Mouse (Mus musculus) olfactory bulb, adult 2 months (tissue): ENCODE data around the gene Pde4b.

Experiments used
- CTCF ChIP-seq: fragments of 200-500 bp; IDR thresholded peaks from 2 replicates; pipeline ENCODE4 v1.5.1; 2012; ENCODE audit warnings: low read depth, mild to moderate bottlenecking, low read length, moderate library complexity; ENCODE audit not compliant: insufficient read depth
- POLR2A ChIP-seq: fragments of 200-500 bp; IDR thresholded peaks from 2 replicates; pipeline ENCODE4 v1.6.1; 2012; ENCODE audit warnings: mild to moderate bottlenecking, low read depth, low read length, moderate library complexity; ENCODE audit not compliant: insufficient read depth

- no peak for TF ChIP-seq CTCF
- TF ChIP-seq POLR2A = no peak
Observed at GRCm38 (mm10) chr4:102618609-102619008, 531.3 kb downstream of the Pde4b start.
